Mouse (Mus musculus) embryonic facial prominence, embryonic 11.5 days (tissue): ENCODE data around the gene Tmprss6. TPM values are rescaled to one million over a fixed set of nuclear protein-coding genes. Genes with fewer than 3 reads are reported as not detected.
A peak's percentile ranks its signal among the peaks of the same experiment; 100 is the strongest.

Experiments used
- ATAC-seq: fragments of 200-750 bp; cut with Nextera tagmentation; replicated peaks from 2 replicates; pipeline ENCODE4 v1.8.0; 2017; ENCODE audit warnings: low read depth; ENCODE audit not compliant: insufficient number of reproducible peaks, low FRiP score, low TSS enrichment
- DNase-seq: peaks from one replicate; pipeline ENCODE4 v3.0.0-alpha.2; 2015; ENCODE audit warnings: low spot score
- H3K27ac ChIP-seq: fragments of 300-500 bp; sonication (generic); replicated peaks from 2 replicates; pipeline ENCODE4 v1.5.1; 2014; ENCODE audit warnings: mild to moderate bottlenecking, low read depth, low read length, control low read depth
- H3K27me3 ChIP-seq: fragments of 300-500 bp; sonication (generic); 2 replicates; pipeline ENCODE4 v1.6.1; 2014; ENCODE audit warnings: mild to moderate bottlenecking, low read length, moderate library complexity, mixed read lengths; ENCODE audit not compliant: control insufficient read depth, insufficient read depth
- H3K36me3 ChIP-seq: fragments of 300-500 bp; sonication (generic); replicated peaks from 2 replicates; pipeline ENCODE4 v1.6.1; 2014; ENCODE audit warnings: low read depth, mild to moderate bottlenecking, low read length, moderate library complexity, mixed read lengths; ENCODE audit not compliant: control insufficient read depth, insufficient read depth
- H3K4me1 ChIP-seq: fragments of 300-500 bp; sonication (generic); 2 replicates; pipeline ENCODE4 v1.6.1; 2014; ENCODE audit warnings: low read length, mixed read lengths; ENCODE audit not compliant: control insufficient read depth, insufficient read depth
- H3K4me2 ChIP-seq: fragments of 300-500 bp; sonication (generic); 2 replicates; pipeline ENCODE4 v1.6.1; 2014; ENCODE audit warnings: low read depth, mild to moderate bottlenecking, control low read depth, low read length, moderate library complexity
- H3K4me3 ChIP-seq: fragments of 300-500 bp; sonication (generic); 2 replicates; pipeline ENCODE4 v1.5.1; 2014; ENCODE audit warnings: low read depth, low read length, control low read depth
- H3K9ac ChIP-seq: fragments of 300-500 bp; sonication (generic); replicated peaks from 2 replicates; pipeline ENCODE4 v1.6.1; 2014; ENCODE audit warnings: mild to moderate bottlenecking, control low read depth, low read length
- H3K9me3 ChIP-seq: fragments of 300-500 bp; sonication (generic); replicated peaks from 2 replicates; pipeline ENCODE4 v1.6.1; 2016; ENCODE audit warnings: mild to moderate bottlenecking, low read length, inconsistent platforms, mixed read lengths; ENCODE audit not compliant: control insufficient read depth
- WGBS: fragments of 180-500 bp; shearing (Covaris S2); extraction: QIAGEN DNeasy Blood & Tissue Kit; methylation state at CpG from one replicate; pipeline ENCODE4 v1.1.7; 2014; 5-methylcytosine and 5-hydroxymethylcytosine counted together
- polyA plus RNA-seq: library from polyadenylated mRNA; unstranded; fragments of >200 nt; fragmentation: Nextera tagmentation; extraction: Ambion mirVana; gene quantifications from 2 replicates; pipeline ENCODE4 v1.2.1, GENCODE M21; 2014

The Tmprss6 gene
- polyA plus RNA-seq, 1 experiment from 2014 or later = 0.21 TPM

DNA sequence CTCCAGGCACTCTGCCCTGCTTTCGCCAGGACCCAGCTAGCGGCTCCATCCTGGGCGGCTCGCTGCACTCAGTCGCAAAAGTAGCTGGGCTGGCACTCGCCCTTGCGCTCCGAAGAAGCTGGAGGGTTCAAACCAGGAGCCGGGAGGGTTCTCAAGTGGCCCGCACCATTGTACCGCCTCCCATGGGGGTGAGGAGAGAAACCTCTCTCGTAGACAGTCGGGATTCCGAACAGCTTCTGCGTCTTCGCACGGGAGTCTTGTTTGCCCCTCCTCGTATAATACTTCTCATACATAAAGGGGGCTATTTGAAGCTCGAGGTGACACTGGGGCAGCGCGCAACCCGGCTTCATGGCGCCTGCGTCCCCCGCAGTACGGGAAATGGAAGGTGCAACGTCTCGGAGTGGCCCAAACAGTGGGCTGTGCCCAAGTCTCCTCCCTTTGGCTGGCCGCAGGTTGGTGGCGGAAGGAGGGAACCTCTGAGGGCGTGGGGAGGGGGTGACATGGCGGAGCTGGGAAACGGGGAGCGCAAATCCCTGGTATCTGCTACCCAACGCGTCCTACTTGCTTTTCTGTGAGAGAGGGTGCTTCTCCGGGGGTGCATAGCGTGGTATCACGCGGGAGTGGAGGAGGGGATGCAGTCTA, 62.0 kb downstream of the Tmprss6 start, which contains the start of gene Mpst:
Mpst (plus strand) TSS at position 124 of the 642 bp plus-strand sequence.
- under 1% methylated on average over 40 of the region's 40 CpGs for WGBS
- Histone ChIP-seq H3K4me3 (peak within 1 kb of the TSS; percentile 60), H3K9ac (peak within 1 kb of the TSS; percentile 66), H3K4me2 (peak within 1 kb of the TSS; percentile 87), H3K9me3 (no peaks in the 10 kb centered on the region), H3K4me1 (peaks cover 3% of the 10 kb centered on the region; the same call in 1 of the 2 replicates), H3K36me3 (no peaks in the 10 kb centered on the region), H3K27me3 (peaks cover 19% of the 10 kb centered on the region), H3K27ac (peak within 1 kb of the TSS; percentile 85)
- ATAC-seq = peak; percentile 89
- DNase-seq = peak; percentile 89

DNA sequence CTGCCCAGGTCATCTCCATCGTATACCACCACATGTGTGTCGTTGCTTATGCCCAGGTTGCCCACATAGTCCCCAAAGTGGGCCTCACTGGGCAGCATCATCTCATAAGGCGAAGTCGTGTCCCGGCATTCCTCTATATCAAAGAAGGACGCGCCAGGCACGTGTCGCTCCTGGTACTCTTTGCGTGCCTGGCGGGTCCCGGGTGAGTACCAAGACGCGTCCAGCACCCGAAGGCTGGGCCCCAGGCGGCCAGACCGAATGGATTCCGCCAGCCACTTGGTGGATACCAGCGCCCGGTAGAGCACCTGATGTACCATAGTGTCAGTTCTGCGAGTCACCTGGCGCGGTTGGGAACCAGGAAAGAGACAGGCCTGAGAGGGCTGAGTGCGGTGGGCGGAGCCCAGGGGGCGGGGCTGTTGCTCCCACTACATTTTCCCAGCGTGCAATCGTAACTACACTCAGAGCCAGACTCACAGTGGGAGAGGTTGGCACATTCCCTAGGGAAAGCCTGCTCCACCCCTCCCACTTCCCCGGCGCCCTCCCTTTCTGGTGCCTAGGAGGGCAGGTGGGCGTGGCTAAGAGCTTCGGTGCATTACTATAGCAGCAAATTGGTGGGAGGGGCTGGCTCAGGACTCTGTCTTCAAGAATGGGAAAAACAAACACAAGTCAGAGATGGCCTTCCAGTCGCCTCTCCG, 62.8 kb downstream of the Tmprss6 start, which contains the start of gene Tst:
Tst (minus strand) TSS at position 391 of the 695 bp plus-strand sequence.
- H3K4me1 ChIP-seq = peaks cover 3% of the 10 kb centered on the region; the same call in 1 of the 2 replicates

GRCm38 (mm10) chr15:78405098-78405497, 63.3 kb downstream of the Tmprss6 start:
- H3K4me3 ChIP-seq = peak overlapping the region; percentile 60
- no peak overlapping the region; the same call in 1 of the 2 replicates for H3K9ac ChIP-seq
- no peaks in the 10 kb centered on the region for H3K36me3 ChIP-seq
- H3K27ac ChIP-seq = no peak overlapping the region
- DNase-seq = no peak
- H3K27me3 ChIP-seq = peaks cover 7% of the 10 kb centered on the region
- 51% methylated on average over 11 of the region's 11 CpGs for WGBS
- H3K9me3 ChIP-seq = no peaks in the 10 kb centered on the region
- peak overlapping the region; percentile 87 for H3K4me2 ChIP-seq
- peaks cover 1% of the 10 kb centered on the region; the same call in 1 of the 2 replicates for H3K4me1 ChIP-seq
- ATAC-seq = no peak

More for the DNA sequence above, 62.8 kb downstream of the Tmprss6 start, which contains the start of gene Tst:
- peak within 1 kb of the TSS; percentile 85 for H3K27ac ChIP-seq
- H3K36me3 ChIP-seq = no peaks in the 10 kb centered on the region
- H3K9ac ChIP-seq = peak within 1 kb of the TSS; percentile 66
- peak within 1 kb of the TSS; percentile 60 for H3K4me3 ChIP-seq
- peak; percentile 60 for ATAC-seq
- WGBS = 2% methylated on average over 33 of the region's 34 CpGs
- peak within 1 kb of the TSS; percentile 87 for H3K4me2 ChIP-seq
- peak; percentile 85 for DNase-seq
- H3K27me3 ChIP-seq = peaks cover 13% of the 10 kb centered on the region
- H3K9me3 ChIP-seq = no peaks in the 10 kb centered on the region

- ATAC-seq (no peak), DNase-seq (no peak)
- Histone ChIP-seq H3K9ac (no peak overlapping the region), H3K9me3 (no peaks in the 10 kb centered on the region), H3K27me3 (no peaks in the 10 kb centered on the region), H3K27ac (no peak overlapping the region), H3K36me3 (no peaks in the 10 kb centered on the region), H3K4me2 (no peak overlapping the region), H3K4me1 (no peaks in the 10 kb centered on the region; the same call in 1 of the 2 replicates), H3K4me3 (no peak overlapping the region)
- WGBS = 78% methylated on average over 1 of the region's 1 CpGs
Observed at GRCm38 (mm10) chr15:78403896-78404295, 64.5 kb downstream of the Tmprss6 start.

DNA sequence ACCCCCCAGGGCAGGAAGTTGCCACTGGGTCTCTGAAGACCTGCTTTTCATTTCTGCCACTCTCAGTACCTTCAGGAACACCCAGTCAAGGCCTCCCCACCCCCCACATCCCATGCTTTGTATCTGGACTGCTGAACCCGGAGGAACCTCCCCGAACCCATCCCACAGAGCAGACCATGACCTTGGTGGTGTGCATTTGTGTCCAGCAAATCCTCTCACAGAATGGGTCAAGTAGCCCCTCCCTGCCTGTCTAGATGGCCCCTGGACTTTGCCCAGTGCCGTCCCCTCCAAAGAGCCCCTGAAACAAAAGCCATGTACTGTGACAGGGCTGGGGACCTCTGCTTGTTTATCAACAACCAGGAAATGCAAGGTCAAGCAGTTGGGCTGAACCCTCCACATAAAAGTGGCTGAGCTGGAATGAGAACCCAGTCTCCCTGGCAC, 65.1 kb downstream of the Tmprss6 start:
- ATAC-seq (no peak), DNase-seq (no peak)
- Histone ChIP-seq H3K9ac (no peak overlapping the region), H3K27me3 (no peaks in the 10 kb centered on the region), H3K9me3 (no peaks in the 10 kb centered on the region), H3K4me2 (no peak overlapping the region), H3K4me1 (no peaks in the 10 kb centered on the region; the same call in 1 of the 2 replicates), H3K36me3 (no peaks in the 10 kb centered on the region), H3K4me3 (no peak overlapping the region), H3K27ac (no peak overlapping the region)
- 38% methylated on average over 3 of the region's 3 CpGs for WGBS

DNA sequence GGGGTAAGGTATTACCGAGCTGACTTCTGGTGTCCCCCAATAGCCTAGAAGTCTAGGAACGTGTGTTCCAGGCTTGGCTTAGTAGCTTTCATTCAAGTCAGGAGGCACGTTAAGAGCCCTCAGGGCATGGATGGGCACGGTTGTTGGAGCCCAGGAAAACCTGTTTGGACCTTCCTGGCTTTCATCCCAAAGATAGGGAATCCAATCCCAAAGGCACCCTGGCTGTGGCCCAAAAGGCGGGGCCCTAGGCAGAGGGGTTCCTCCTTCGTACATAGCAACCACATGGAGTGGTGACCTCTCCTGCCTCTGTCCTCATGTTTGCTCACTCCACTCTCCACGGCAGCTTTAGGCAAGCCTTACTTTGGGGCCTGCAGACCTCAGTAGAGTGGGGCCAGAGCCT, 66.0 kb downstream of the Tmprss6 start:
- H3K9ac ChIP-seq = no peak overlapping the region
- H3K27me3 ChIP-seq = no peaks in the 10 kb centered on the region
- no peak overlapping the region for H3K4me2 ChIP-seq
- no peaks in the 10 kb centered on the region for H3K36me3 ChIP-seq
- no peaks in the 10 kb centered on the region for H3K9me3 ChIP-seq
- no peak overlapping the region for H3K27ac ChIP-seq
- no peaks in the 10 kb centered on the region; the same call in 1 of the 2 replicates for H3K4me1 ChIP-seq
- H3K4me3 ChIP-seq = no peak overlapping the region
- no peak for ATAC-seq
- WGBS = 80% methylated on average over 7 of the region's 7 CpGs
- no peak for DNase-seq

DNA sequence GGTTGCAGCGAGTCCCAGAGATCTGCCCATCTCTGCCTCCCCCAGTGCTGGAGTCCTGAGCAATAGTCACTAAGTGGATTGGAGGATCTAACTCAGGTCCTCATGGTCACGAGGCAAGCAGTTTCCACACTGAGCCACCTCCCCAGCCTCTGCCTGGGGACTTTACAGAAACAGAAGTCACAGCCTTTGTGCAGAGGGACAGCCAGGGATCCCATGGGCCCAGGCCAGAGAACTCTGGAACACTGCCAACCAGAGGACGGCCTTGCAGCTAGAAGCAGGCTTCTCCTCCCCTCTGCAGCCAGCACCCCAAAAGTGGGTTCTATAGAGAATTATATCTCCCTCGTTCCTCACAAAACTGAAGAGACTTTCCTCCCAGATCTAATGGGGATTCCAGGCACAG, 66.5 kb downstream of the Tmprss6 start:
- DNase-seq (no peak), ATAC-seq (no peak)
- Histone ChIP-seq H3K4me3 (no peak overlapping the region), H3K27me3 (no peaks in the 10 kb centered on the region), H3K9ac (no peak overlapping the region), H3K4me2 (no peak overlapping the region), H3K4me1 (no peaks in the 10 kb centered on the region; the same call in 1 of the 2 replicates), H3K9me3 (no peaks in the 10 kb centered on the region), H3K27ac (no peak overlapping the region), H3K36me3 (no peaks in the 10 kb centered on the region)
- 75% methylated on average over 4 of the region's 4 CpGs for WGBS

DNA sequence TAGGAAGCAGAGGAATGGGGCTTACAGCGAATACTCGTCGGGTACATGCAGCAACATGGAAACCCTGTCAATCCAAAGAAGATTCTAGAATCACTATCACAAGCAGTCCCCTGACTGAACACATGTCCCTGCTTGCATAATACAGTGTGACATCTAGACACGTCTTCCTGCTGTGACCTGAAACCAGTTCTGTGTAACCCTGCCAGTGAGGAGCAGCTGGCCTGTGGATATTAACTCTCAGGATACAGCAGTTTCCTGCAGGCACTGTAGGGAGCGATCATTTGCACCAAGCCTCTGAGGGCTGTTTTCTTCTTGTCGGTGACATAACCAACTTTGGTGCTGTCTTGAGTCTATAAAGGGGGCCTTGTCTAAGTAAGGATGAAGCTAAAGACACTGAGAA, 67.1 kb downstream of the Tmprss6 start:
- no peaks in the 10 kb centered on the region for H3K36me3 ChIP-seq
- no peaks in the 10 kb centered on the region; the same call in 1 of the 2 replicates for H3K4me1 ChIP-seq
- no peaks in the 10 kb centered on the region for H3K27me3 ChIP-seq
- H3K9ac ChIP-seq = no peak overlapping the region
- 79% methylated on average over 6 of the region's 6 CpGs for WGBS
- no peak overlapping the region for H3K4me3 ChIP-seq
- no peak overlapping the region for H3K4me2 ChIP-seq
- ATAC-seq (no peak), DNase-seq (no peak)
- H3K9me3 ChIP-seq = no peaks in the 10 kb centered on the region
- no peak overlapping the region for H3K27ac ChIP-seq
